Mouse (Mus musculus): Measurements from ENCODE around the gene Ctf1. TPM values are rescaled to one million over a fixed set of nuclear protein-coding genes. Genes with fewer than 3 reads are reported as not detected.

Gene Ctf1
- polyA plus RNA-seq, 1 experiment from 2014 or later = 9.2 TPM

GRCm38 (mm10) chr7:127744366-127745045, 32.0 kb downstream of the Ctf1 start, which contains the start of gene Fbxl19:
Gene Fbxl19, plus strand, starts transcription at chr7:127744543.
- H3K36me3 ChIP-seq (ENCODE audit: control insufficient read depth, insufficient read depth, low read length) = no peaks in the 10 kb centered on the region
- no peaks in the 10 kb centered on the region for H3K27me3 ChIP-seq (ENCODE audit: control insufficient read depth, insufficient read depth, low read length)
- peak within 1 kb of the TSS; percentile 90; the same call in 1 of the 2 replicates for H3K27ac ChIP-seq (ENCODE audit: low read depth, low read length)
- peak within 1 kb of the TSS; percentile 93 for H3K4me3 ChIP-seq (ENCODE audit: low read depth, low read length)
- no peaks in the 10 kb centered on the region for H3K9me3 ChIP-seq (ENCODE audit: control insufficient read depth, low read length)
- peak within 1 kb of the TSS; percentile 90 for H3K4me2 ChIP-seq (replicated peaks; ENCODE audit: low read depth, low read length)
- 1% methylated on average over 26 of the region's 26 CpGs for whole genome bisulfite sequencing
- no peaks in the 10 kb centered on the region; the same call in 1 of the 2 replicates for H3K4me1 ChIP-seq (replicated peaks; ENCODE audit: control insufficient read depth, insufficient read depth, low read length)
- peak within 1 kb of the TSS; percentile 60 for H3K9ac ChIP-seq (ENCODE audit: low read depth, low read length)
- ATAC-seq (ENCODE audit: low FRiP score) (no peak), DNase-seq (ENCODE audit: low spot score) (peak; percentile 80)

- Histone ChIP-seq H3K27ac (ENCODE audit: low read depth, low read length) (peak overlapping the region; percentile 90), H3K4me1 (replicated peaks; ENCODE audit: control insufficient read depth, insufficient read depth, low read length) (no peaks in the 10 kb centered on the region; the same call in 1 of the 2 replicates), H3K36me3 (ENCODE audit: control insufficient read depth, insufficient read depth, low read length) (peaks cover 2% of the 10 kb centered on the region; the same call in 1 of the 2 replicates), H3K9ac (ENCODE audit: low read depth, low read length) (peak overlapping the region; percentile 60), H3K4me2 (replicated peaks; ENCODE audit: low read depth, low read length) (peak overlapping the region; percentile 90), H3K27me3 (ENCODE audit: control insufficient read depth, insufficient read depth, low read length) (no peaks in the 10 kb centered on the region), H3K4me3 (ENCODE audit: low read depth, low read length) (peak overlapping the region; percentile 93), H3K9me3 (ENCODE audit: control insufficient read depth, low read length) (no peaks in the 10 kb centered on the region)
- under 1% methylated on average over 19 of the region's 19 CpGs for WGBS
- DNase-seq (ENCODE audit: low spot score) (peak; percentile 95), ATAC-seq (ENCODE audit: low FRiP score) (peak; percentile 87)
Observed at GRCm38 (mm10) chr7:127745251-127745651, 32.7 kb downstream of the Ctf1 start.

- DNase-seq (ENCODE audit: low spot score) (peak; percentile 98), ATAC-seq (ENCODE audit: low FRiP score) (peak; percentile 86)
- H3K9ac ChIP-seq (ENCODE audit: low read depth, low read length) = peak overlapping the region; percentile 89
- H3K4me3 ChIP-seq (ENCODE audit: low read depth, low read length) = peak overlapping the region; percentile 93
- no peaks in the 10 kb centered on the region for H3K9me3 ChIP-seq (ENCODE audit: control insufficient read depth, low read length)
- peaks cover 7% of the 10 kb centered on the region for H3K36me3 ChIP-seq (ENCODE audit: control insufficient read depth, insufficient read depth, low read length)
- H3K4me2 ChIP-seq (replicated peaks; ENCODE audit: low read depth, low read length) = peak overlapping the region; percentile 90
- peak overlapping the region; percentile 90 for H3K27ac ChIP-seq (ENCODE audit: low read depth, low read length)
- WGBS = under 1% methylated on average over 38 of the region's 39 CpGs
- H3K27me3 ChIP-seq (ENCODE audit: control insufficient read depth, insufficient read depth, low read length) = no peaks in the 10 kb centered on the region
- H3K4me1 ChIP-seq (replicated peaks; ENCODE audit: control insufficient read depth, insufficient read depth, low read length) = no peaks in the 10 kb centered on the region; the same call in 1 of the 2 replicates
Observed at GRCm38 (mm10) chr7:127745652-127746493, 33.3 kb downstream of the Ctf1 start.

- Histone ChIP-seq H3K27ac (ENCODE audit: low read depth, low read length) (peak overlapping the region; percentile 90), H3K36me3 (ENCODE audit: control insufficient read depth, insufficient read depth, low read length) (peaks cover 9% of the 10 kb centered on the region), H3K27me3 (ENCODE audit: control insufficient read depth, insufficient read depth, low read length) (no peaks in the 10 kb centered on the region), H3K4me1 (replicated peaks; ENCODE audit: control insufficient read depth, insufficient read depth, low read length) (no peaks in the 10 kb centered on the region; the same call in 1 of the 2 replicates), H3K9ac (ENCODE audit: low read depth, low read length) (peak overlapping the region; percentile 89), H3K4me3 (ENCODE audit: low read depth, low read length) (peak overlapping the region; percentile 93), H3K4me2 (replicated peaks; ENCODE audit: low read depth, low read length) (peak overlapping the region; percentile 90), H3K9me3 (ENCODE audit: control insufficient read depth, low read length) (no peaks in the 10 kb centered on the region)
- DNase-seq (ENCODE audit: low spot score) = peak; percentile 55
- ATAC-seq (ENCODE audit: low FRiP score) = peak; percentile 33
- under 1% methylated on average over 29 of the region's 62 CpGs for WGBS
Observed at GRCm38 (mm10) chr7:127746494-127747491, 34.3 kb downstream of the Ctf1 start.

- Histone ChIP-seq H3K4me1 (replicated peaks; ENCODE audit: control insufficient read depth, insufficient read depth, low read length) (no peaks in the 10 kb centered on the region; the same call in 1 of the 2 replicates), H3K9me3 (ENCODE audit: control insufficient read depth, low read length) (no peaks in the 10 kb centered on the region), H3K27ac (ENCODE audit: low read depth, low read length) (peak overlapping the region; percentile 21; the same call in 1 of the 2 replicates), H3K9ac (ENCODE audit: low read depth, low read length) (peak overlapping the region; percentile 89), H3K4me3 (ENCODE audit: low read depth, low read length) (peak overlapping the region; percentile 93), H3K27me3 (ENCODE audit: control insufficient read depth, insufficient read depth, low read length) (no peaks in the 10 kb centered on the region), H3K4me2 (replicated peaks; ENCODE audit: low read depth, low read length) (peak overlapping the region; percentile 90), H3K36me3 (ENCODE audit: control insufficient read depth, insufficient read depth, low read length) (peaks cover 13% of the 10 kb centered on the region)
- no peak for DNase-seq (ENCODE audit: low spot score)
- WGBS = 39% methylated on average over 6 of the region's 6 CpGs
- ATAC-seq (ENCODE audit: low FRiP score) = no peak
Observed at GRCm38 (mm10) chr7:127747559-127748234, 35.2 kb downstream of the Ctf1 start.

GRCm38 (mm10) chr7:127748235-127748560, 35.7 kb downstream of the Ctf1 start:
- ATAC-seq (ENCODE audit: low FRiP score) (no peak), DNase-seq (ENCODE audit: low spot score) (no peak)
- no peaks in the 10 kb centered on the region for H3K27me3 ChIP-seq (ENCODE audit: control insufficient read depth, insufficient read depth, low read length)
- no peak overlapping the region for H3K9ac ChIP-seq (ENCODE audit: low read depth, low read length)
- H3K36me3 ChIP-seq (ENCODE audit: control insufficient read depth, insufficient read depth, low read length) = peaks cover 13% of the 10 kb centered on the region
- H3K9me3 ChIP-seq (ENCODE audit: control insufficient read depth, low read length) = no peaks in the 10 kb centered on the region
- H3K27ac ChIP-seq (ENCODE audit: low read depth, low read length) = no peak overlapping the region; the same call in 1 of the 2 replicates
- H3K4me3 ChIP-seq (ENCODE audit: low read depth, low read length) = 0 out of 2 replicates have a peak overlapping the region, but pooled peaks have one; percentile 93
- no peaks in the 10 kb centered on the region; the same call in 1 of the 2 replicates for H3K4me1 ChIP-seq (replicated peaks; ENCODE audit: control insufficient read depth, insufficient read depth, low read length)
- 93% methylated on average over 28 of the region's 28 CpGs for WGBS
- no peak overlapping the region for H3K4me2 ChIP-seq (replicated peaks; ENCODE audit: low read depth, low read length)

- H3K9ac ChIP-seq (ENCODE audit: low read depth, low read length) = no peak overlapping the region
- H3K4me1 ChIP-seq (replicated peaks; ENCODE audit: control insufficient read depth, insufficient read depth, low read length) = no peaks in the 10 kb centered on the region; the same call in 1 of the 2 replicates
- ATAC-seq (ENCODE audit: low FRiP score) (no peak), DNase-seq (ENCODE audit: low spot score) (no peak)
- no peak overlapping the region for H3K4me3 ChIP-seq (ENCODE audit: low read depth, low read length)
- WGBS = 91% methylated on average over 19 of the region's 19 CpGs
- no peaks in the 10 kb centered on the region for H3K27me3 ChIP-seq (ENCODE audit: control insufficient read depth, insufficient read depth, low read length)
- no peaks in the 10 kb centered on the region for H3K9me3 ChIP-seq (ENCODE audit: control insufficient read depth, low read length)
- H3K4me2 ChIP-seq (replicated peaks; ENCODE audit: low read depth, low read length) = no peak overlapping the region
- no peak overlapping the region for H3K27ac ChIP-seq (ENCODE audit: low read depth, low read length)
- H3K36me3 ChIP-seq (ENCODE audit: control insufficient read depth, insufficient read depth, low read length) = peaks cover 13% of the 10 kb centered on the region
Observed at GRCm38 (mm10) chr7:127750131-127751127, 37.9 kb downstream of the Ctf1 start.
